Mouse (Mus musculus): Measurements from ENCODE around the gene Cnnm3. TPM values are rescaled to one million over a fixed set of nuclear protein-coding genes. Genes with fewer than 3 reads are reported as not detected.

The Cnnm3 gene
- polyA plus RNA-seq, 1 experiment from 2014 or later: 5.0 TPM

- no peaks in the 10 kb centered on the region for H3K36me3 ChIP-seq (ENCODE audit: control insufficient read depth, insufficient read depth, low read length)
- peaks cover 2% of the 10 kb centered on the region; the same call in 1 of the 2 replicates for H3K4me1 ChIP-seq (ENCODE audit: control insufficient read depth, insufficient read depth, low read depth, low read length)
- 52% methylated on average over 9 of the region's 9 CpGs for WGBS
- H3K27me3 ChIP-seq (replicated peaks; ENCODE audit: control insufficient read depth, insufficient read depth, low read length): no peaks in the 10 kb centered on the region
- no peak overlapping the region for H3K4me3 ChIP-seq (ENCODE audit: low read length)
- H3K4me2 ChIP-seq (ENCODE audit: low read length): no peak overlapping the region
- no peak overlapping the region for H3K27ac ChIP-seq (ENCODE audit: low read depth, low read length)
- no peak overlapping the region for H3K9ac ChIP-seq (ENCODE audit: low read depth, low read length)
- ATAC-seq: peak; percentile 70; the same call in 1 of the 2 replicates
- no peaks in the 10 kb centered on the region for H3K9me3 ChIP-seq (ENCODE audit: control insufficient read depth, low read length)
Measured at GRCm38 (mm10) chr1:36492416-36493139, 19.1 kb upstream of the Cnnm3 start.

DNA sequence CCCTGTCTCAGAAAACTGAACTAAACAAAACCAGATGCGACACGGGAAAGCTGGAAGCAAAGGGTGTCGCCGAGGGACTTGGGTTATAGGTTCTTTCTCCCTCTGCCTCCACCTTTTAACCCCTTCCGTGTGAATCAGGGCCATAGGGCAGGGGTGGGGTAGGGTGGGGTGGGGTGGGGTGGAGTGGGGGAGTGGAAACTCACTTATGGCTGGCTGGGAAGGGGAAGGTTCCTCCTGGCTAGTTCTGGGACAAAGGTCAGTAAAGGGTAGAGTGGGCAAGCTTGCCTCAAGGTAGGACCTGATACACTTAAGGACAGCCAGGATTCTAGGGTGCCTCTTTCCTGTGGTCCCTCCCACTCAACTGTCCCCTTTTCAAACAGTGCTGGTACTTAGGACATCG lies 18.4 kb upstream of the Cnnm3 start:
- 88% methylated on average over 6 of the region's 6 CpGs for WGBS
- no peaks in the 10 kb centered on the region for H3K36me3 ChIP-seq (ENCODE audit: control insufficient read depth, insufficient read depth, low read length)
- no peak for ATAC-seq
- no peak overlapping the region for H3K4me2 ChIP-seq (ENCODE audit: low read length)
- no peak overlapping the region for H3K4me3 ChIP-seq (ENCODE audit: low read length)
- H3K4me1 ChIP-seq (ENCODE audit: control insufficient read depth, insufficient read depth, low read depth, low read length): peaks cover 2% of the 10 kb centered on the region; the same call in 1 of the 2 replicates
- no peak overlapping the region for H3K27ac ChIP-seq (ENCODE audit: low read depth, low read length)
- H3K9ac ChIP-seq (ENCODE audit: low read depth, low read length): no peak overlapping the region
- H3K9me3 ChIP-seq (ENCODE audit: control insufficient read depth, low read length): no peaks in the 10 kb centered on the region
- no peaks in the 10 kb centered on the region for H3K27me3 ChIP-seq (replicated peaks; ENCODE audit: control insufficient read depth, insufficient read depth, low read length)

DNA sequence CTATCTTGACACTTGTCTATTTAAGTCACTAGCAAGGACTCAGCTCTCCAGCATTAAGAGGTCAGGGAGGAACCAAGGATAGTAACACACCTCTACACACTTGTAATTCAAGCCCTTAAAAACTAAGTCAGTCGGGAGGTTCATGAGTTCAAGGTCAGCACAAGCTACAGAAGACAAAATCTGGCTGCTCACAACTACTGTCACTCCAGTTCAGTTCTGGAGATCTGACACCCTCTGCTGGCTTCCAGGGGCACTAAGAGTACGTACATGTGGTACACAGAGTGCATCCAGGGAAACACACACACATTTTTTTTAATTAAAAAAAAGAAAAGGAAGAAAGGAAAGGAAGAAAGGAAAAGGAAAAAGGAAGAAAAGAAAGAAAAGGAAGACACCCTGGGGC lies 14.9 kb upstream of the Cnnm3 start:
- H3K27ac ChIP-seq (ENCODE audit: low read depth, low read length): no peak overlapping the region
- H3K4me1 ChIP-seq (ENCODE audit: control insufficient read depth, insufficient read depth, low read depth, low read length): peaks cover 2% of the 10 kb centered on the region; the same call in 1 of the 2 replicates
- H3K36me3 ChIP-seq (ENCODE audit: control insufficient read depth, insufficient read depth, low read length): 0 out of 2 replicates have a peak, but pooled peaks cover 2% of the 10 kb centered on the region
- ATAC-seq: no peak
- H3K4me2 ChIP-seq (ENCODE audit: low read length): no peak overlapping the region
- no peak overlapping the region for H3K4me3 ChIP-seq (ENCODE audit: low read length)
- 63% methylated on average over 2 of the region's 2 CpGs for WGBS
- H3K27me3 ChIP-seq (replicated peaks; ENCODE audit: control insufficient read depth, insufficient read depth, low read length): no peaks in the 10 kb centered on the region
- no peak overlapping the region for H3K9ac ChIP-seq (ENCODE audit: low read depth, low read length)
- no peaks in the 10 kb centered on the region for H3K9me3 ChIP-seq (ENCODE audit: control insufficient read depth, low read length)

DNA sequence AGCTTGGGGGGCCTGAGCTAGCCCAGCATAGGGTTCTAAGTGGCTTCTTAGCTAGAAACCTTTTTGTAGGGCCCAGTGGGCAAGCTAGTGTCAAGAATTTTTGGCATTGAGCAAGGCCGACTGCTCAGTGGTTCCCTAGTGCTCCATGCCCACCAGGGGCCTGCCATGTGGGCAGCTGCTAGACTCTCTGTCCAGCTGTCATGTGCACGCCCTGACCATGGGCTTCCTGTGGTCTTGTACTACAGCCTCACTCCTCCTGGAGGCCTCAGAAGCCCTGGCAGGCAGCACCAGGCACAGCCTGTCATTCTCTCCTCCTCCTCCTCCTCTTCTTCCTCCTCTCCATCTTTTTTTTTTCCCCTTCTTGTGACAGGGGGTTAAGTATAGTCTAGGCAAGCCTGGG lies 14.4 kb upstream of the Cnnm3 start:
- Histone ChIP-seq H3K27ac (ENCODE audit: low read depth, low read length) (no peak overlapping the region), H3K27me3 (replicated peaks; ENCODE audit: control insufficient read depth, insufficient read depth, low read length) (no peaks in the 10 kb centered on the region), H3K36me3 (ENCODE audit: control insufficient read depth, insufficient read depth, low read length) (0 out of 2 replicates have a peak, but pooled peaks cover 2% of the 10 kb centered on the region), H3K4me1 (ENCODE audit: control insufficient read depth, insufficient read depth, low read depth, low read length) (peaks cover under 1% of the 10 kb centered on the region; the same call in 1 of the 2 replicates), H3K9me3 (ENCODE audit: control insufficient read depth, low read length) (no peaks in the 10 kb centered on the region), H3K9ac (ENCODE audit: low read depth, low read length) (no peak overlapping the region), H3K4me2 (ENCODE audit: low read length) (no peak overlapping the region), H3K4me3 (ENCODE audit: low read length) (no peak overlapping the region)
- WGBS: 62% methylated on average over 2 of the region's 2 CpGs
- no peak for ATAC-seq

- Histone ChIP-seq H3K36me3 (ENCODE audit: control insufficient read depth, insufficient read depth, low read length) (0 out of 2 replicates have a peak, but pooled peaks cover 2% of the 10 kb centered on the region), H3K4me3 (ENCODE audit: low read length) (no peak overlapping the region), H3K27me3 (replicated peaks; ENCODE audit: control insufficient read depth, insufficient read depth, low read length) (no peaks in the 10 kb centered on the region), H3K4me1 (ENCODE audit: control insufficient read depth, insufficient read depth, low read depth, low read length) (no peaks in the 10 kb centered on the region), H3K4me2 (ENCODE audit: low read length) (no peak overlapping the region), H3K9me3 (ENCODE audit: control insufficient read depth, low read length) (no peaks in the 10 kb centered on the region), H3K9ac (ENCODE audit: low read depth, low read length) (no peak overlapping the region), H3K27ac (ENCODE audit: low read depth, low read length) (no peak overlapping the region)
- 7% methylated on average over 3 of the region's 3 CpGs for WGBS
- ATAC-seq: peak; percentile 18; the same call in 1 of the 2 replicates
Measured at GRCm38 (mm10) chr1:36501261-36501660, 10.4 kb upstream of the Cnnm3 start.

- H3K9me3 ChIP-seq (ENCODE audit: control insufficient read depth, low read length): no peaks in the 10 kb centered on the region
- H3K4me1 ChIP-seq (ENCODE audit: control insufficient read depth, insufficient read depth, low read depth, low read length): peaks cover 3% of the 10 kb centered on the region
- 0 out of 2 replicates have a peak, but pooled peaks cover 3% of the 10 kb centered on the region for H3K36me3 ChIP-seq (ENCODE audit: control insufficient read depth, insufficient read depth, low read length)
- H3K4me2 ChIP-seq (ENCODE audit: low read length): no peak overlapping the region
- 81% methylated on average over 5 of the region's 5 CpGs for WGBS
- H3K9ac ChIP-seq (ENCODE audit: low read depth, low read length): no peak overlapping the region
- no peak overlapping the region for H3K4me3 ChIP-seq (ENCODE audit: low read length)
- ATAC-seq: no peak
- H3K27ac ChIP-seq (ENCODE audit: low read depth, low read length): no peak overlapping the region
- H3K27me3 ChIP-seq (replicated peaks; ENCODE audit: control insufficient read depth, insufficient read depth, low read length): no peaks in the 10 kb centered on the region
Measured at GRCm38 (mm10) chr1:36508238-36508637, 3.4 kb upstream of the Cnnm3 start.

- H3K27ac ChIP-seq (ENCODE audit: low read depth, low read length): peak overlapping the region; percentile 96
- H3K36me3 ChIP-seq (ENCODE audit: control insufficient read depth, insufficient read depth, low read length): peaks cover 3% of the 10 kb centered on the region; the same call in 1 of the 2 replicates
- no peaks in the 10 kb centered on the region for H3K27me3 ChIP-seq (replicated peaks; ENCODE audit: control insufficient read depth, insufficient read depth, low read length)
- H3K4me2 ChIP-seq (ENCODE audit: low read length): peak overlapping the region; percentile 92
- peak overlapping the region; percentile 88 for H3K9ac ChIP-seq (ENCODE audit: low read depth, low read length)
- peaks cover 28% of the 10 kb centered on the region for H3K4me1 ChIP-seq (ENCODE audit: control insufficient read depth, insufficient read depth, low read depth, low read length)
- peak; percentile 76 for ATAC-seq
- 1% methylated on average over 79 of the region's 126 CpGs for WGBS
- no peaks in the 10 kb centered on the region for H3K9me3 ChIP-seq (ENCODE audit: control insufficient read depth, low read length)
- H3K4me3 ChIP-seq (ENCODE audit: low read length): peak overlapping the region; percentile 84
Measured at GRCm38 (mm10) chr1:36512089-36512965, 660 bp downstream of the Cnnm3 start.

GRCm38 (mm10) chr1:36512966-36513280 lies 1.3 kb downstream of the Cnnm3 start:
- WGBS: 2% methylated on average over 16 of the region's 16 CpGs
- Histone ChIP-seq H3K9me3 (ENCODE audit: control insufficient read depth, low read length) (no peaks in the 10 kb centered on the region), H3K4me1 (ENCODE audit: control insufficient read depth, insufficient read depth, low read depth, low read length) (peaks cover 28% of the 10 kb centered on the region), H3K27me3 (replicated peaks; ENCODE audit: control insufficient read depth, insufficient read depth, low read length) (no peaks in the 10 kb centered on the region), H3K4me2 (ENCODE audit: low read length) (peak overlapping the region; percentile 92), H3K4me3 (ENCODE audit: low read length) (peak overlapping the region; percentile 84), H3K36me3 (ENCODE audit: control insufficient read depth, insufficient read depth, low read length) (peaks cover 2% of the 10 kb centered on the region; the same call in 1 of the 2 replicates), H3K27ac (ENCODE audit: low read depth, low read length) (peak overlapping the region; percentile 96), H3K9ac (ENCODE audit: low read depth, low read length) (peak overlapping the region; percentile 88)
- no peak for ATAC-seq

GRCm38 (mm10) chr1:36513310-36513709 lies 1.6 kb downstream of the Cnnm3 start:
- Histone ChIP-seq H3K4me3 (ENCODE audit: low read length) (peak overlapping the region; percentile 84), H3K9me3 (ENCODE audit: control insufficient read depth, low read length) (no peaks in the 10 kb centered on the region), H3K36me3 (ENCODE audit: control insufficient read depth, insufficient read depth, low read length) (peaks cover 2% of the 10 kb centered on the region; the same call in 1 of the 2 replicates), H3K9ac (ENCODE audit: low read depth, low read length) (peak overlapping the region; percentile 88; the same call in 1 of the 2 replicates), H3K27ac (ENCODE audit: low read depth, low read length) (no peak overlapping the region), H3K27me3 (replicated peaks; ENCODE audit: control insufficient read depth, insufficient read depth, low read length) (no peaks in the 10 kb centered on the region), H3K4me2 (ENCODE audit: low read length) (peak overlapping the region; percentile 92), H3K4me1 (ENCODE audit: control insufficient read depth, insufficient read depth, low read depth, low read length) (peaks cover 28% of the 10 kb centered on the region)
- ATAC-seq: no peak
- 0% methylated on average over 1 of the region's 1 CpGs for WGBS

Measured in hindbrain, embryonic 16.5 days (tissue).